In genomic region chr11:114066951-114067762, GRCm38 (mm10) we compare ENCODE assay signal across 8 mouse cellular contexts. TPM values are rescaled to one million over a fixed set of nuclear protein-coding genes. Genes with fewer than 3 reads are reported as not detected.
DNase-seq lines count a peak whose midpoint lies in the region; ATAC-seq and TF ChIP-seq lines count a peak whose summit lies in the region.

Gene Sdk2 (minus strand): TSS chr11:114067046.

- H3K9ac ChIP-seq in forebrain, embryonic 14.5 days (ENCODE audit: low read length), result peak within 1 kb of the TSS; percentile 78

- TF ChIP-seq CTCF in small intestine, adult 2 months (IDR thresholded peaks at IDR 0.05; ENCODE audit: extremely low read depth, insufficient read length, insufficient replicate concordance, low read depth, low read length), result no peak

- peak within 1 kb of the TSS; percentile 80 for H3K27ac ChIP-seq in forebrain, embryonic 14.5 days (ENCODE audit: low read depth, low read length)
- peak within 1 kb of the TSS; percentile 94 for H3K27ac ChIP-seq in midbrain, embryonic 10.5 days (replicated peaks)
- no peak within 1 kb of the TSS for H3K27ac ChIP-seq in small intestine, adult 2 months (ENCODE audit: insufficient read depth, low read depth, low read length)

- peak; percentile 27 to 37 for DNase-seq in urinary bladder, adult 18-20 months (ENCODE audit: low spot score in 2 of 2)
- DNase-seq in urinary bladder, postnatal 10 days (ENCODE audit: low spot score), result no peak
- peak; percentile 83 for DNase-seq in forebrain, embryonic 14.5 days (ENCODE audit: low spot score)
- DNase-seq in heart, postnatal 4 days, result peak; percentile 75
- DNase-seq in left cerebral cortex, adult 8-10 months (ENCODE audit: low spot score in 2 of 2), result peak in 1 of 2 experiments; percentile 79
- DNase-seq in midbrain, embryonic 10.5 days (ENCODE audit: low spot score), result peak; percentile 82
- DNase-seq in spleen, postnatal 36 days (ENCODE audit: low spot score in 2 of 2), result no peak

- H3K4me3 ChIP-seq in forebrain, embryonic 14.5 days (ENCODE audit: low read depth, low read length), result peak within 1 kb of the TSS; percentile 59
- peak within 1 kb of the TSS; percentile 85 for H3K4me3 ChIP-seq in midbrain, embryonic 10.5 days
- H3K4me3 ChIP-seq in small intestine, adult 2 months (ENCODE audit: low read depth, low read length), result peak within 1 kb of the TSS; percentile 62

- H3K27me3 ChIP-seq in forebrain, embryonic 14.5 days (replicated peaks; ENCODE audit: control insufficient read depth, insufficient read depth, low read length), result peaks cover 26% of the 10 kb centered on the region
- peaks cover 89% of the 10 kb centered on the region for H3K27me3 ChIP-seq in midbrain, embryonic 10.5 days (ENCODE audit: low read depth, poor library complexity, severe bottlenecking)
- peaks cover 32% of the 10 kb centered on the region for H3K27me3 ChIP-seq in small intestine, adult 2 months (ENCODE audit: control insufficient read depth, insufficient read depth, low read length)

- peak within 1 kb of the TSS; percentile 98 for H3K4me2 ChIP-seq in forebrain, embryonic 14.5 days (ENCODE audit: low read length)

- peaks cover 25% of the 10 kb centered on the region for H3K4me1 ChIP-seq in forebrain, embryonic 14.5 days (ENCODE audit: control insufficient read depth, insufficient read depth, low read length)
- peaks cover 82% of the 10 kb centered on the region for H3K4me1 ChIP-seq in midbrain, embryonic 10.5 days
- H3K4me1 ChIP-seq in small intestine, adult 2 months (ENCODE audit: control insufficient read depth, insufficient read depth, insufficient read length, low read length), result no peaks in the 10 kb centered on the region; the same call in 1 of the 2 replicates

- H3K9me3 ChIP-seq in forebrain, embryonic 14.5 days (replicated peaks; ENCODE audit: control insufficient read depth, low read length), result no peaks in the 10 kb centered on the region
- no peaks in the 10 kb centered on the region for H3K9me3 ChIP-seq in midbrain, embryonic 10.5 days (replicated peaks)

- no peak for TF ChIP-seq POLR2A in small intestine, adult 2 months (IDR thresholded peaks at IDR 0.05; ENCODE audit: low read depth, low read length)

- H3K36me3 ChIP-seq in forebrain, embryonic 14.5 days (ENCODE audit: control insufficient read depth, insufficient read depth, low read length), result no peaks in the 10 kb centered on the region
- H3K36me3 ChIP-seq in midbrain, embryonic 10.5 days, result no peaks in the 10 kb centered on the region
- no peaks in the 10 kb centered on the region for H3K36me3 ChIP-seq in small intestine, adult 2 months (ENCODE audit: control insufficient read depth, insufficient read depth, low read length)

- ATAC-seq in forebrain, embryonic 14.5 days, result peak; percentile 87

- 2% methylated on average over 31 of the region's 52 CpGs for WGBS in forebrain, embryonic 14.5 days
- WGBS in midbrain, embryonic 10.5 days, result 2% methylated on average over 52 of the region's 52 CpGs
- 5% methylated on average over 52 of the region's 52 CpGs for WGBS in small intestine, adult 2 months

RNA-seq across cellular contexts. Expression of gene Sdk2, which starts in this region (rescaled TPM):
- 1.1 and 1.6 TPM in 2 replicates for polyA plus RNA-seq in forebrain, embryonic 14.5 days (2014; fragmentation: Nextera tagmentation; extraction: Ambion mirVana)
- total RNA-seq in heart, postnatal 4 days (2021), result 1 to 10 TPM; 4.8 to 5.1 TPM
- total RNA-seq in left cerebral cortex, adult 8-10 months (2022), result 10 to 100 TPM; 21.2 to 29.6 (median 25.5) TPM
- polyA plus RNA-seq in midbrain, embryonic 10.5 days (2016; fragmentation: Nextera tagmentation; extraction: Ambion mirVana), result 4.1 and 4.5 TPM in 2 replicates
- 0.81 and 1.3 TPM in 2 replicates for polyA plus RNA-seq in small intestine, adult 2 months (2012; rRNA removed)

Comparison
In these comparisons a context has a peak if more than half of its experiments do, and no peak if none do; other contexts are left out.
1. DNase-seq: peak in urinary bladder, adult 18-20 months (2 of 2), forebrain, embryonic 14.5 days (single experiment), heart, postnatal 4 days (single experiment) and midbrain, embryonic 10.5 days (single experiment); none in urinary bladder, postnatal 10 days (single experiment) and spleen, postnatal 36 days (0 of 2).
2. Peak in every context shown above with its lines, with median percentiles within 50 percentile points of each other: H3K4me3 ChIP-seq.